Mouse (Mus musculus): ENCODE data around the gene Prelid3b. TPM values are rescaled to one million over a fixed set of nuclear protein-coding genes. Genes with fewer than 3 reads are reported as not detected.

Gene Prelid3b
- 112 and 115 TPM in 2 replicates for polyA plus RNA-seq (2015; fragmentation: Nextera tagmentation; extraction: Ambion mirVana)

- H3K4me3 ChIP-seq, result peak within 1 kb of the TSS; percentile 71
- ATAC-seq (replicated peaks), result peak; percentile 98
- no peaks in the 10 kb centered on the region for H3K9me3 ChIP-seq
- no peaks in the 10 kb centered on the region for H3K27me3 ChIP-seq
- peaks cover 12% of the 10 kb centered on the region for H3K4me1 ChIP-seq
- 1% methylated on average over 53 of the region's 53 CpGs for WGBS
- H3K27ac ChIP-seq (replicated peaks), result no peak within 1 kb of the TSS
- peak within 1 kb of the TSS; percentile 81 for H3K4me2 ChIP-seq (replicated peaks)
- 0 out of 2 replicates have a peak, but pooled peaks cover 4% of the 10 kb centered on the region for H3K36me3 ChIP-seq
- peak within 1 kb of the TSS; percentile 75 for H3K9ac ChIP-seq (replicated peaks)
Measured at GRCm38 (mm10) chr2:174472818-174473549, at the start of gene Prelid3b. TSS of gene Prelid3b (minus strand) at chr2:174473081.

- WGBS, result 96% methylated on average over 3 of the region's 3 CpGs
- ATAC-seq (replicated peaks), result no peak
Measured at GRCm38 (mm10) chr2:174522134-174522533, 49.3 kb upstream of the Prelid3b start.

GRCm38 (mm10) chr2:174517141-174518079, 44.5 kb upstream of the Prelid3b start:
- no peaks in the 10 kb centered on the region for H3K36me3 ChIP-seq
- 72% methylated on average over 8 of the region's 8 CpGs for WGBS
- H3K27me3 ChIP-seq, result no peaks in the 10 kb centered on the region
- H3K4me2 ChIP-seq (replicated peaks), result no peak overlapping the region
- no peak overlapping the region for H3K27ac ChIP-seq (replicated peaks)
- H3K4me3 ChIP-seq, result no peak overlapping the region
- H3K9ac ChIP-seq (replicated peaks), result no peak overlapping the region
- ATAC-seq (replicated peaks), result no peak
- H3K9me3 ChIP-seq, result no peaks in the 10 kb centered on the region
- H3K4me1 ChIP-seq, result no peaks in the 10 kb centered on the region

More at GRCm38 (mm10) chr2:174522134-174522533, 49.3 kb upstream of the Prelid3b start:
- H3K9me3 ChIP-seq, result no peaks in the 10 kb centered on the region
- no peak overlapping the region for H3K9ac ChIP-seq (replicated peaks)
- H3K4me1 ChIP-seq, result no peaks in the 10 kb centered on the region
- H3K36me3 ChIP-seq, result no peaks in the 10 kb centered on the region
- H3K4me2 ChIP-seq (replicated peaks), result no peak overlapping the region
- H3K27ac ChIP-seq (replicated peaks), result no peak overlapping the region
- no peaks in the 10 kb centered on the region for H3K27me3 ChIP-seq
- H3K4me3 ChIP-seq, result no peak overlapping the region

DNA sequence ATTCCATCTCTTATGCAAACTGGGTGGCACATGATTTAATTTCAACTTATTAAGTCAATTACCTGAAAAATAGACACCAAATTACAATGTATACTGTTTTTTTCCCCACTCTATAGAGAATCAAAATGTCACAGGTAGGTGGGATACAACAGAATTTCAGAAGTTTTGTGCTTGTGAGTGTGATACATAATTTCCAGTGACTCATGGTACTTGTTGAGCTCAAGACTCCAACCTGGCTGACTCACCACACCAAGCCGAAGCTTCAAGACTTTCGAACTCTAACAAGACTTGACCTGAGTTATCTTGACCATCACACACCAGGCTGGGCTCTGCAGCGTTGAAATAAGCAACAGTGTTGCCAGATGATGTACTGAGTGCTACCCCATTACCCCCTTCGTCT, 42.0 kb upstream of the Prelid3b start:
- H3K4me2 ChIP-seq (replicated peaks), result no peak overlapping the region
- H3K9me3 ChIP-seq, result no peaks in the 10 kb centered on the region
- H3K4me3 ChIP-seq, result no peak overlapping the region
- no peak overlapping the region for H3K9ac ChIP-seq (replicated peaks)
- no peaks in the 10 kb centered on the region for H3K27me3 ChIP-seq
- H3K27ac ChIP-seq (replicated peaks), result no peak overlapping the region
- H3K36me3 ChIP-seq, result no peaks in the 10 kb centered on the region
- 80% methylated on average over 4 of the region's 4 CpGs for WGBS
- ATAC-seq (replicated peaks), result no peak
- no peaks in the 10 kb centered on the region for H3K4me1 ChIP-seq

DNA sequence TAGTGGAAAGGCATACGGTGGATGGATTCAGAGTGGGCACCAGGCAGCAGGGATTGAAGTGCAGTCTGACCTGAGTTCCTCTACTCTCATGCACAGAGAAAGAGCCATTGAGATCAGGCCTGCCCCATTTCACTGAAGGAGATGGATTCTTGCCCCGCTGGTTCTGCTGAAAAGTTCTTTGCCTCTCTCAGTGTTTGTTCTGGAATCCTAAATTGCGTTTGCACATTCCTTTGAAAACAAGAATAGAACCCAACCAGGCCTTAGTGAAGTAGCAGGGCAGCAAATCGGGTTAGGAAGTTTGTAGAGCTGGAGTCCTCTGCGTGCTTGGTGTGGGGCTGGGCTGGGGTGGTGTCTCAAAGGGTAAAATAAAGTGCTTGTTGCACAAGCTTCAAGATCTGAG, 40.9 kb upstream of the Prelid3b start:
- Histone ChIP-seq H3K4me1 (no peaks in the 10 kb centered on the region), H3K4me3 (no peak overlapping the region), H3K9ac (replicated peaks) (no peak overlapping the region), H3K4me2 (replicated peaks) (no peak overlapping the region), H3K36me3 (no peaks in the 10 kb centered on the region), H3K27me3 (no peaks in the 10 kb centered on the region), H3K27ac (replicated peaks) (no peak overlapping the region), H3K9me3 (no peaks in the 10 kb centered on the region)
- no peak for ATAC-seq (replicated peaks)
- 68% methylated on average over 5 of the region's 5 CpGs for WGBS

DNA sequence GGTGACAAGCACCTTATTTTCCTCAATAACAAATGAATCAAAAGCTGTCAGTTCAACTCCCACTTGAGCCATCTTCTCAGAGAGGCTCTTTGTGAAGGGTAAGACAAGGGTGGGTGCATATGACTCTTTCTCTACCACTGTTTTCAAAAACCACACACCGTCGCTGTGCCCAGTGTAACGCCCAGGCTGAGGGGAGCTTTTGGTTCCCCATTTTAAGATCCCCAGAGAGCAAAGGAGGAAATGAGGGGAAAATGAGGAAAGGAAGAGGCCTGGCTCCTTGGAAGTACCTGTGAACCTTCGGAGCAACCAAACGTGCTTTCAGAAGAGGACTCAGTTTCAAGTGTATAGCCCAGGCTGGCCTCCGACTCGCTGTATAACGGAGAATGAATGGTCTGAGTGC, 36.9 kb upstream of the Prelid3b start:
- Histone ChIP-seq H3K4me2 (replicated peaks) (no peak overlapping the region), H3K36me3 (no peaks in the 10 kb centered on the region), H3K27ac (replicated peaks) (no peak overlapping the region), H3K9me3 (no peaks in the 10 kb centered on the region), H3K4me3 (no peak overlapping the region), H3K27me3 (no peaks in the 10 kb centered on the region), H3K4me1 (no peaks in the 10 kb centered on the region), H3K9ac (replicated peaks) (no peak overlapping the region)
- no peak for ATAC-seq (replicated peaks)
- WGBS, result 94% methylated on average over 8 of the region's 8 CpGs

DNA sequence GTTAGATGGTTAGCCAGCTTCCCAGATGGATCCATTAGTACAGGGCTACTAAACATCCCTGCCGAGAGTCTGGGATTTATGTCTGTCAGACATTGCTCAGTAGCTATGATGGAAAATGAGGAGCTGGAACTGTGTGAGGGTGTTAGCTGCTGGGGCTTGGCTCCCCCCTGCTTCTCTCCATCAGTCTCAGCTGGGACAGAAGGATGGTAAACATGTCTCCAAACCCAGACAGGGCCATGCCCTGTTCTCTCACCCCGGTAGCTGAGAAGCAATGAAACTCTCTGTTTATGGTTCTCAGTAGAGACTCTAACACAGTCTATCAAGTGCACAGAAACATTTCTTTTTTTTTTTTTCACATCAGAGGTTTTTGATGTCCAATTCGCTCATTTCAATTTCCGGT, 35.1 kb upstream of the Prelid3b start:
- Histone ChIP-seq H3K9me3 (no peaks in the 10 kb centered on the region), H3K4me2 (replicated peaks) (no peak overlapping the region), H3K27ac (replicated peaks) (no peak overlapping the region), H3K4me3 (no peak overlapping the region), H3K9ac (replicated peaks) (no peak overlapping the region), H3K27me3 (no peaks in the 10 kb centered on the region), H3K4me1 (no peaks in the 10 kb centered on the region), H3K36me3 (no peaks in the 10 kb centered on the region)
- 95% methylated on average over 4 of the region's 4 CpGs for WGBS
- ATAC-seq (replicated peaks), result no peak

- H3K9ac ChIP-seq (replicated peaks), result no peak overlapping the region
- no peaks in the 10 kb centered on the region for H3K9me3 ChIP-seq
- no peak for ATAC-seq (replicated peaks)
- no peaks in the 10 kb centered on the region for H3K36me3 ChIP-seq
- peaks cover 8% of the 10 kb centered on the region; the same call in 1 of the 2 replicates for H3K4me1 ChIP-seq
- no peak overlapping the region for H3K27ac ChIP-seq (replicated peaks)
- H3K27me3 ChIP-seq, result no peaks in the 10 kb centered on the region
- WGBS, result 88% methylated on average over 25 of the region's 25 CpGs
- no peak overlapping the region for H3K4me2 ChIP-seq (replicated peaks)
- no peak overlapping the region for H3K4me3 ChIP-seq
Measured at GRCm38 (mm10) chr2:174502831-174503460, 30.1 kb upstream of the Prelid3b start.

GRCm38 (mm10) chr2:174502321-174502720, 29.4 kb upstream of the Prelid3b start:
- peak; percentile 53; the same call in 1 of the 2 replicates for ATAC-seq (replicated peaks)
- no peak overlapping the region for H3K4me2 ChIP-seq (replicated peaks)
- 32% methylated on average over 5 of the region's 5 CpGs for WGBS

GRCm38 (mm10) chr2:174501517-174501916, 28.6 kb upstream of the Prelid3b start:
- Histone ChIP-seq H3K4me3 (no peak overlapping the region), H3K27ac (replicated peaks) (no peak overlapping the region), H3K36me3 (no peaks in the 10 kb centered on the region), H3K9ac (replicated peaks) (no peak overlapping the region), H3K9me3 (no peaks in the 10 kb centered on the region), H3K4me1 (peaks cover 8% of the 10 kb centered on the region; the same call in 1 of the 2 replicates), H3K4me2 (replicated peaks) (no peak overlapping the region), H3K27me3 (no peaks in the 10 kb centered on the region)
- 81% methylated on average over 8 of the region's 8 CpGs for WGBS
- ATAC-seq (replicated peaks), result no peak

More at GRCm38 (mm10) chr2:174502321-174502720, 29.4 kb upstream of the Prelid3b start:
- Histone ChIP-seq H3K4me3 (no peak overlapping the region), H3K9me3 (no peaks in the 10 kb centered on the region), H3K4me1 (peaks cover 8% of the 10 kb centered on the region; the same call in 1 of the 2 replicates), H3K36me3 (no peaks in the 10 kb centered on the region), H3K9ac (replicated peaks) (no peak overlapping the region), H3K27me3 (no peaks in the 10 kb centered on the region), H3K27ac (replicated peaks) (no peak overlapping the region)

GRCm38 (mm10) chr2:174500814-174501503, 28.1 kb upstream of the Prelid3b start:
- Histone ChIP-seq H3K4me3 (no peak overlapping the region), H3K36me3 (no peaks in the 10 kb centered on the region), H3K9ac (replicated peaks) (no peak overlapping the region), H3K4me2 (replicated peaks) (no peak overlapping the region), H3K27ac (replicated peaks) (no peak overlapping the region), H3K9me3 (no peaks in the 10 kb centered on the region), H3K27me3 (no peaks in the 10 kb centered on the region), H3K4me1 (peaks cover 8% of the 10 kb centered on the region; the same call in 1 of the 2 replicates)
- ATAC-seq (replicated peaks), result peak; percentile 46; the same call in 1 of the 2 replicates
- 67% methylated on average over 14 of the region's 14 CpGs for WGBS

All from forebrain, embryonic 15.5 days (tissue).